Mouse (Mus musculus): ENCODE measurements around the gene Bpifb6. TPM values are rescaled to one million over a fixed set of nuclear protein-coding genes. Genes with fewer than 3 reads are reported as not detected.

Bpifb6 gene
- total and polyA plus RNA-seq, 3 experiments: not detected

- no peaks in the 10 kb centered on the region for H3K79me2 ChIP-seq (ENCODE audit: control insufficient read depth, insufficient read depth, low read length, poor library complexity)
- TF ChIP-seq MXI1 (IDR thresholded peaks at IDR 0.05; ENCODE audit: low read depth, low read length) (no peak), RCOR1 (IDR thresholded peaks at IDR 0.05; ENCODE audit: low read depth, low read length) (no peak), MAFK (IDR thresholded peaks at IDR 0.05; ENCODE audit: borderline replicate concordance, low read depth, low read length) (no peak)
- no peaks in the 10 kb centered on the region for H3K27me3 ChIP-seq (ENCODE audit: control insufficient read depth in 1 of 2, insufficient read depth in 2 of 2, low read length in 2 of 2)
- H3K4me3 ChIP-seq (ENCODE audit: control insufficient read depth in 1 of 2, insufficient read depth in 1 of 2, low read depth in 2 of 2, low read length in 2 of 2): no peak overlapping the region
- H3K36me3 ChIP-seq (ENCODE audit: control insufficient read depth in 1 of 2, insufficient read depth in 2 of 2, low read length in 2 of 2): no peaks in the 10 kb centered on the region
- no peak overlapping the region for H3K27ac ChIP-seq (ENCODE audit: control insufficient read depth, low read depth, low read length)
- H3K4me1 ChIP-seq (ENCODE audit: control insufficient read depth in 1 of 2, insufficient read depth in 2 of 2, low read length in 2 of 2): no peaks in the 10 kb centered on the region
- H3K9ac ChIP-seq (ENCODE audit: control insufficient read depth, low read depth, low read length, poor library complexity, severe bottlenecking): no peak overlapping the region
- H3K9me3 ChIP-seq (replicated peaks; ENCODE audit: insufficient read depth, low read length): no peaks in the 10 kb centered on the region
- no peak for DNase-seq (ENCODE audit: low read depth, low spot score)
Measured at GRCm38 (mm10) chr2:153914151-153914550, 14.0 kb downstream of the Bpifb6 start.

GRCm38 (mm10) chr2:153917930-153918329 is 17.7 kb downstream of the Bpifb6 start, which contains the start of gene Bpifb3:
Gene Bpifb3 (plus strand): TSS chr2:153918230.
- Histone ChIP-seq H3K79me2 (ENCODE audit: control insufficient read depth, insufficient read depth, low read length, poor library complexity) (no peaks in the 10 kb centered on the region), H3K36me3 (ENCODE audit: control insufficient read depth in 1 of 2, insufficient read depth in 2 of 2, low read length in 2 of 2) (no peaks in the 10 kb centered on the region), H3K9me3 (replicated peaks; ENCODE audit: insufficient read depth, low read length) (no peaks in the 10 kb centered on the region), H3K4me3 (ENCODE audit: control insufficient read depth in 1 of 2, insufficient read depth in 1 of 2, low read depth in 2 of 2, low read length in 2 of 2) (no peak within 1 kb of the TSS), H3K4me1 (ENCODE audit: control insufficient read depth in 1 of 2, insufficient read depth in 2 of 2, low read length in 2 of 2) (no peaks in the 10 kb centered on the region), H3K27ac (ENCODE audit: control insufficient read depth, low read depth, low read length) (no peak within 1 kb of the TSS), H3K9ac (ENCODE audit: control insufficient read depth, low read depth, low read length, poor library complexity, severe bottlenecking) (no peak within 1 kb of the TSS), H3K27me3 (ENCODE audit: control insufficient read depth in 1 of 2, insufficient read depth in 2 of 2, low read length in 2 of 2) (no peaks in the 10 kb centered on the region)
- TF ChIP-seq NRF1 (IDR thresholded peaks at IDR 0.05; ENCODE audit: insufficient read depth, low read depth, low read length, poor library complexity, severe bottlenecking) (no peak), SIN3A (IDR thresholded peaks at IDR 0.05; ENCODE audit: low read length) (no peak), CHD1 (IDR thresholded peaks at IDR 0.05; ENCODE audit: low read depth, low read length) (no peak)
- no peak for DNase-seq (ENCODE audit: low read depth, low spot score)

GRCm38 (mm10) chr2:153921246-153921645 is 21.1 kb downstream of the Bpifb6 start:
- no peak for DNase-seq (ENCODE audit: low read depth, low spot score)
- Histone ChIP-seq H3K36me3 (ENCODE audit: control insufficient read depth in 1 of 2, insufficient read depth in 2 of 2, low read length in 2 of 2) (no peaks in the 10 kb centered on the region), H3K4me3 (ENCODE audit: control insufficient read depth in 1 of 2, insufficient read depth in 1 of 2, low read depth in 2 of 2, low read length in 2 of 2) (no peak overlapping the region), H3K9me3 (replicated peaks; ENCODE audit: insufficient read depth, low read length) (no peaks in the 10 kb centered on the region), H3K27me3 (ENCODE audit: control insufficient read depth in 1 of 2, insufficient read depth in 2 of 2, low read length in 2 of 2) (no peaks in the 10 kb centered on the region), H3K4me1 (ENCODE audit: control insufficient read depth in 1 of 2, insufficient read depth in 2 of 2, low read length in 2 of 2) (no peaks in the 10 kb centered on the region), H3K9ac (ENCODE audit: control insufficient read depth, low read depth, low read length, poor library complexity, severe bottlenecking) (no peak overlapping the region), H3K27ac (ENCODE audit: control insufficient read depth, low read depth, low read length) (no peak overlapping the region), H3K79me2 (ENCODE audit: control insufficient read depth, insufficient read depth, low read length, poor library complexity) (no peaks in the 10 kb centered on the region)
- TF ChIP-seq E2F4 (IDR thresholded peaks at IDR 0.05; ENCODE audit: borderline replicate concordance, low read depth, low read length) (no peak), TBP (IDR thresholded peaks at IDR 0.05; ENCODE audit: low read depth, low read length) (no peak), JUND (IDR thresholded peaks at IDR 0.05; ENCODE audit: low read depth, low read length) (no peak), MEF2A (IDR thresholded peaks at IDR 0.05; ENCODE audit: extremely low read depth, insufficient replicate concordance, low read depth, low read length, poor library complexity, severe bottlenecking) (no peak), EP300 (IDR thresholded peaks at IDR 0.05; ENCODE audit: low read depth in 1 of 2, low read length in 2 of 2) (no peak), ZKSCAN1 (IDR thresholded peaks at IDR 0.05; ENCODE audit: low read depth, low read length) (no peak), ZC3H11A (IDR thresholded peaks at IDR 0.05; ENCODE audit: low read depth, low read length) (no peak), GATA1 (IDR thresholded peaks at IDR 0.05; ENCODE audit: low read depth, low read length) (no peak), ZNF384 (IDR thresholded peaks at IDR 0.05; ENCODE audit: low read depth, low read length) (no peak), MAX (IDR thresholded peaks at IDR 0.05; ENCODE audit: low read length) (no peak), USF1 (IDR thresholded peaks at IDR 0.05; ENCODE audit: low read depth, low read length) (no peak), RCOR1 (IDR thresholded peaks at IDR 0.05; ENCODE audit: low read depth, low read length) (no peak), CTCF (IDR thresholded peaks at IDR 0.05 in 2 of 3, conservative IDR thresholded peaks at IDR 0.05 in 1 of 3; ENCODE audit: control insufficient read depth in 1 of 3, insufficient read depth in 1 of 3, low read depth in 2 of 3, low read length in 3 of 3, poor library complexity in 1 of 3, severe bottlenecking in 1 of 3) (no peak), RAD21 (IDR thresholded peaks at IDR 0.05; ENCODE audit: low read depth, low read length) (no peak), ETS1 (IDR thresholded peaks at IDR 0.05; ENCODE audit: low read depth, low read length) (no peak), TCF12 (IDR thresholded peaks at IDR 0.05; ENCODE audit: low read depth, low read length) (no peak)
